Mouse (Mus musculus) cerebellum, adult 2 months (tissue): ENCODE data around the gene Ctnnbip1. TPM values are rescaled to one million over a fixed set of nuclear protein-coding genes. Genes with fewer than 3 reads are reported as not detected.
A peak's percentile ranks its signal among the peaks of the same experiment; 100 is the strongest.

ENCODE experiments used
- DNase-seq, 2 experiments: peaks; one replicate each; pipeline ENCODE4 v3.0.0; 2021
- H3K27ac ChIP-seq: fragments of 200-500 bp; 2 replicates; pipeline ENCODE4 v1.5.1; 2012; ENCODE audit warnings: low read length, control low read depth, inconsistent platforms; ENCODE audit not compliant: insufficient read depth
- H3K27me3 ChIP-seq: fragments of 200-500 bp; 2 replicates; pipeline ENCODE4 v1.6.1; 2012; ENCODE audit warnings: inconsistent platforms, mild to moderate bottlenecking, low read length, moderate library complexity; ENCODE audit not compliant: control insufficient read depth, insufficient read depth
- H3K4me1 ChIP-seq: fragments of 200-500 bp; 2 replicates; pipeline ENCODE4 v1.6.1; 2011; ENCODE audit warnings: low read length; ENCODE audit not compliant: control insufficient read depth, insufficient read depth
- H3K4me3 ChIP-seq: fragments of 200-500 bp; replicated peaks from 2 replicates; pipeline ENCODE3; 2011; ENCODE audit warnings: mild to moderate bottlenecking, low read depth, low read length, control low read depth; ENCODE audit not compliant: insufficient read depth
- CTCF ChIP-seq: fragments of 200-500 bp; IDR thresholded peaks from 2 replicates; pipeline ENCODE4 v1.5.1; 2011; ENCODE audit warnings: low read depth, mild to moderate bottlenecking, control low read depth, low read length, moderate library complexity, borderline replicate concordance; ENCODE audit not compliant: insufficient read depth
- POLR2A ChIP-seq: fragments of 200-500 bp; IDR thresholded peaks from 2 replicates; pipeline ENCODE4 v1.6.1; 2011; ENCODE audit warnings: low read length, control low read depth, borderline replicate concordance; ENCODE audit not compliant: insufficient read depth
- WGBS: fragments of 180-500 bp; shearing (Covaris S2); methylation state at CpG from one replicate; pipeline ENCODE4 v1.1.7; 2018; 5-methylcytosine and 5-hydroxymethylcytosine counted together
- polyA plus RNA-seq: library from polyadenylated mRNA; depleted of rRNA; stranded (reverse); fragments of >200 nt; gene quantifications from 2 replicates; pipeline ENCODE4 v1.2.3, GENCODE M21; 2012

The Ctnnbip1 gene
- polyA plus RNA-seq, 1 experiment = 34.6 TPM

DNA sequence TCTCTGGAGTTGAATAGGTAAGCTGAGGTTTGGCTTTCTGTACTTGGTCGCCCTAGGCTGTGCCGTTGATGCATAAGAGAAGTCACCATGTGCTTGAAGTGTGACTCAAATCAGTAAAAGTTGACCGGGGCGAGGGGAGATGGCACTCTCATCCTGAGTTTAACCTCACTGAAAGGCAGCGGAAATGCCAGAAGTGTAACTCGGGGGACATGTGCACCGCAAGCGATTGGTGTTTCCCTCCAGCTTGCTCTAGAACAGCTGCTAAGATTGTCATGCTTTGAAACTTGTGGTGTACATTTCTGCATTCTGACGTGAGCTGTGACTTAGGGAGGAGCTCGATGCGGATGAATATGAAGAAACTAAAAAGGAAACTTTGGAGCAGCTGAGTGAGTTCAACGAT lies 30.3 kb upstream of the Ctnnbip1 start:
- WGBS = 91% methylated on average over 12 of the region's 12 CpGs
- Histone ChIP-seq H3K4me1 (no peaks in the 10 kb centered on the region; the same call in 1 of the 2 replicates), H3K27ac (no peak overlapping the region), H3K27me3 (no peaks in the 10 kb centered on the region), H3K4me3 (no peak overlapping the region)
- TF ChIP-seq CTCF (no peak), POLR2A (no peak)
- no peak for DNase-seq

- no peak overlapping the region for H3K27ac ChIP-seq
- WGBS = 95% methylated on average over 14 of the region's 14 CpGs
- H3K4me1 ChIP-seq = no peaks in the 10 kb centered on the region; the same call in 1 of the 2 replicates
- no peak overlapping the region for H3K4me3 ChIP-seq
- TF ChIP-seq POLR2A = no peak
- TF ChIP-seq CTCF = no peak
- DNase-seq = no peak
- no peaks in the 10 kb centered on the region for H3K27me3 ChIP-seq
Measured at GRCm38 (mm10) chr4:149489415-149490240, 28.4 kb upstream of the Ctnnbip1 start.

- Histone ChIP-seq H3K27me3 (no peaks in the 10 kb centered on the region), H3K4me3 (no peak overlapping the region), H3K4me1 (no peaks in the 10 kb centered on the region; the same call in 1 of the 2 replicates), H3K27ac (no peak overlapping the region)
- no peak for TF ChIP-seq POLR2A
- TF ChIP-seq CTCF = peak; percentile 24; the same call in 1 of the 2 replicates
- DNase-seq = no peak
- WGBS = 98% methylated on average over 3 of the region's 3 CpGs
Measured at GRCm38 (mm10) chr4:149491151-149491550, 26.9 kb upstream of the Ctnnbip1 start.

DNA sequence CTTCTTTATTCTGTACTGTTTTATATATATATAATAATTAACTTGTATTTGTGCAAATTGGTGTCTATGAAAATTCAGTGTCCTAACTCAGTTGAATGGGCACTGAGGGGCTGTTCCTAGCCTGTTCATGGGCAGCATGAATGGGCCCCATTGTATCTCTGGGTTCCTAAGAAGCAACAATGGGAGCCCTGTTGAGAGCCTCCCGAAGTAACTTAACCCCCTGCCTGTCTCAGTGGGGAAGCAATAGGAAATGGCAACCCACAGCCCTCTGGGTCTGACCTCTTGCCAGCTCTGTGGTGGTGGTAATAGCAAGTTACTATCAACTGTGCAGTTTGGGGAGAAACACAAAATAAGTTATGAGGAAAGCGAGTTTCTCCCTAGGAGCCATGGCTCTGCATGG lies 21.4 kb upstream of the Ctnnbip1 start:
- Histone ChIP-seq H3K27me3 (no peaks in the 10 kb centered on the region), H3K4me3 (no peak overlapping the region), H3K4me1 (no peaks in the 10 kb centered on the region), H3K27ac (no peak overlapping the region; the same call in 1 of the 2 replicates)
- no peak for TF ChIP-seq CTCF
- no peak for TF ChIP-seq POLR2A
- peak in 1 of 2 experiments; percentile 18 for DNase-seq
- 18% methylated on average over 2 of the region's 2 CpGs for WGBS

DNA sequence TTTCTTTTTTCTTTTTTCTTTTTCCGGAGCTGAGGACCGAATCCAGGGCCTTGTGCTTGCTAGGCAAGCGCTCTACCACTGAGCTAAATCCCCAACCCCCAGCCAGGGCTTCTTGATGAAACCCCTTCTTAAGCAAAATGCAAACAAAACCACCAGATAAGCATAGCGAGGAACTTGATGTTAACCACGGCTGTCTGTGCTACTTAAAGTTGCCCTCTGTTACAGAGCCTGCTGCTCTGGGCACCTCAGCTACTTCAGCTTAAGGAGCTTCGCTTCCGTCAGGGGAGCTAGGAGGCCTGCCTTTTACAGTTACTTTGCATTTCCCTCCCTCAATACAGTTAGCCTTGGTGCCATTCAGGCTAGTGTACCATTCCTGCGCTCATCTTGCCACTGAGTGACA lies 19.1 kb upstream of the Ctnnbip1 start:
- no peak for DNase-seq
- no peaks in the 10 kb centered on the region for H3K27me3 ChIP-seq
- no peaks in the 10 kb centered on the region for H3K4me1 ChIP-seq
- WGBS = 89% methylated on average over 8 of the region's 8 CpGs
- H3K27ac ChIP-seq = no peak overlapping the region
- TF ChIP-seq POLR2A (no peak), CTCF (no peak)
- H3K4me3 ChIP-seq = no peak overlapping the region

- TF ChIP-seq POLR2A = no peak
- TF ChIP-seq CTCF = no peak
- DNase-seq = no peak
- H3K27ac ChIP-seq = no peak overlapping the region
- no peak overlapping the region for H3K4me3 ChIP-seq
- 78% methylated on average over 5 of the region's 5 CpGs for WGBS
- H3K27me3 ChIP-seq = no peaks in the 10 kb centered on the region
- no peaks in the 10 kb centered on the region for H3K4me1 ChIP-seq
Measured at GRCm38 (mm10) chr4:149499790-149500189, 18.2 kb upstream of the Ctnnbip1 start.

GRCm38 (mm10) chr4:149504363-149504762 lies 13.7 kb upstream of the Ctnnbip1 start:
- H3K27ac ChIP-seq = no peak overlapping the region
- 78% methylated on average over 5 of the region's 5 CpGs for WGBS

GRCm38 (mm10) chr4:149504858-149505257 lies 13.2 kb upstream of the Ctnnbip1 start:
- Histone ChIP-seq H3K27ac (no peak overlapping the region), H3K4me1 (no peaks in the 10 kb centered on the region), H3K4me3 (no peak overlapping the region), H3K27me3 (no peaks in the 10 kb centered on the region)
- WGBS = 40% methylated on average over 3 of the region's 3 CpGs
- TF ChIP-seq POLR2A = no peak
- TF ChIP-seq CTCF = no peak
- DNase-seq = no peak

More at GRCm38 (mm10) chr4:149504363-149504762, 13.7 kb upstream of the Ctnnbip1 start:
- no peaks in the 10 kb centered on the region for H3K27me3 ChIP-seq
- TF ChIP-seq POLR2A = no peak
- no peak for TF ChIP-seq CTCF
- H3K4me1 ChIP-seq = no peaks in the 10 kb centered on the region
- H3K4me3 ChIP-seq = no peak overlapping the region
- DNase-seq = no peak
